Mouse (Mus musculus) limb, embryonic 13.5 days (tissue): ENCODE measurements around the gene Iqce. TPM values are rescaled to one million over a fixed set of nuclear protein-coding genes. Genes with fewer than 3 reads are reported as not detected.

Source experiments
- ATAC-seq: fragments of 200-750 bp; cut with Nextera tagmentation; 2 replicates; pipeline ENCODE4 v1.8.0; 2017; ENCODE audit warnings: low read depth, moderate number of reproducible peaks, moderate TSS enrichment; ENCODE audit not compliant: low FRiP score
- H3K27ac ChIP-seq: fragments of 300-500 bp; sonication (generic); 2 replicates; pipeline ENCODE4 v1.5.1; 2015; ENCODE audit warnings: inconsistent platforms, mild to moderate bottlenecking, moderate library complexity
- H3K27me3 ChIP-seq: fragments of 300-500 bp; sonication (generic); 2 replicates; pipeline ENCODE4 v1.6.1; 2015; ENCODE audit warnings: mild to moderate bottlenecking, inconsistent platforms
- H3K36me3 ChIP-seq: fragments of 300-500 bp; sonication (generic); 2 replicates; pipeline ENCODE4 v1.6.1; 2015; ENCODE audit warnings: inconsistent platforms, mild to moderate bottlenecking, moderate library complexity
- H3K4me1 ChIP-seq: fragments of 300-500 bp; sonication (generic); 2 replicates; pipeline ENCODE4 v1.6.1; 2015; ENCODE audit warnings: inconsistent platforms
- H3K4me2 ChIP-seq: fragments of 300-500 bp; sonication (generic); replicated peaks from 2 replicates; pipeline ENCODE4 v1.6.1; 2015; ENCODE audit warnings: inconsistent platforms, mild to moderate bottlenecking, moderate library complexity
- H3K4me3 ChIP-seq: fragments of 300-500 bp; sonication (generic); 2 replicates; pipeline ENCODE4 v1.5.1; 2015; ENCODE audit warnings: moderate library complexity, mild to moderate bottlenecking, inconsistent platforms
- H3K9ac ChIP-seq: fragments of 300-500 bp; sonication (generic); 2 replicates; pipeline ENCODE4 v1.6.1; 2015; ENCODE audit warnings: mild to moderate bottlenecking, inconsistent platforms
- H3K9me3 ChIP-seq: fragments of 300-500 bp; sonication (generic); 2 replicates; pipeline ENCODE4 v1.6.1; 2016; ENCODE audit warnings: inconsistent platforms
- WGBS: fragments of 180-500 bp; shearing (Covaris S2); methylation state at CpG from one replicate; pipeline ENCODE4 v1.1.7; 2015; 5-methylcytosine and 5-hydroxymethylcytosine counted together
- polyA plus RNA-seq: library from polyadenylated mRNA; unstranded; fragments of >200 nt; fragmentation: Nextera tagmentation; extraction: Ambion mirVana; gene quantifications from 2 replicates; pipeline ENCODE4 v1.2.1, GENCODE M21; 2015

Iqce gene
- polyA plus RNA-seq, 1 experiment from 2014 or later, result 25.2 TPM

GRCm38 (mm10) chr5:140627580-140627979 is 74.6 kb downstream of the Iqce start:
- WGBS, result 94% methylated on average over 5 of the region's 5 CpGs

GRCm38 (mm10) chr5:140624961-140625360 is 77.2 kb downstream of the Iqce start:
- no peak overlapping the region for H3K27ac ChIP-seq
- no peak for ATAC-seq
- H3K9ac ChIP-seq, result no peak overlapping the region
- H3K4me2 ChIP-seq, result no peak overlapping the region
- H3K4me3 ChIP-seq, result no peak overlapping the region
- H3K9me3 ChIP-seq, result peaks cover 16% of the 10 kb centered on the region
- WGBS, result 94% methylated on average over 13 of the region's 13 CpGs
- no peaks in the 10 kb centered on the region for H3K27me3 ChIP-seq
- H3K36me3 ChIP-seq, result peaks cover 87% of the 10 kb centered on the region
- peaks cover 14% of the 10 kb centered on the region; the same call in 1 of the 2 replicates for H3K4me1 ChIP-seq

More at GRCm38 (mm10) chr5:140627580-140627979, 74.6 kb downstream of the Iqce start:
- Histone ChIP-seq H3K4me3 (no peak overlapping the region), H3K9me3 (peaks cover 16% of the 10 kb centered on the region), H3K27me3 (no peaks in the 10 kb centered on the region), H3K9ac (no peak overlapping the region), H3K4me2 (no peak overlapping the region), H3K27ac (no peak overlapping the region), H3K36me3 (peaks cover 97% of the 10 kb centered on the region), H3K4me1 (no peaks in the 10 kb centered on the region)
- ATAC-seq, result no peak

GRCm38 (mm10) chr5:140624238-140624637 is 77.9 kb downstream of the Iqce start:
- Histone ChIP-seq H3K27me3 (no peaks in the 10 kb centered on the region), H3K4me3 (no peak overlapping the region), H3K36me3 (peaks cover 80% of the 10 kb centered on the region), H3K9ac (no peak overlapping the region), H3K4me1 (peaks cover 16% of the 10 kb centered on the region; the same call in 1 of the 2 replicates), H3K27ac (no peak overlapping the region), H3K9me3 (peaks cover 16% of the 10 kb centered on the region), H3K4me2 (no peak overlapping the region)
- 95% methylated on average over 5 of the region's 5 CpGs for WGBS
- no peak for ATAC-seq

GRCm38 (mm10) chr5:140623791-140624190 is 78.4 kb downstream of the Iqce start:
- peaks cover 16% of the 10 kb centered on the region; the same call in 1 of the 2 replicates for H3K4me1 ChIP-seq
- no peak overlapping the region for H3K4me2 ChIP-seq
- peaks cover 76% of the 10 kb centered on the region for H3K36me3 ChIP-seq
- no peak overlapping the region; the same call in 1 of the 2 replicates for H3K27ac ChIP-seq
- 79% methylated on average over 4 of the region's 4 CpGs for WGBS
- H3K9me3 ChIP-seq, result peaks cover 12% of the 10 kb centered on the region
- H3K4me3 ChIP-seq, result no peak overlapping the region
- ATAC-seq, result no peak
- no peak overlapping the region for H3K9ac ChIP-seq
- no peaks in the 10 kb centered on the region for H3K27me3 ChIP-seq

- no peak for ATAC-seq
- Histone ChIP-seq H3K27ac (no peak overlapping the region), H3K27me3 (no peaks in the 10 kb centered on the region), H3K4me3 (no peak overlapping the region), H3K9ac (no peak overlapping the region), H3K4me1 (peaks cover 16% of the 10 kb centered on the region; the same call in 1 of the 2 replicates), H3K4me2 (no peak overlapping the region), H3K9me3 (peaks cover 6% of the 10 kb centered on the region), H3K36me3 (peaks cover 69% of the 10 kb centered on the region)
- WGBS, result 90% methylated on average over 23 of the region's 23 CpGs
Observed at GRCm38 (mm10) chr5:140622978-140623670, 79.1 kb downstream of the Iqce start.

DNA sequence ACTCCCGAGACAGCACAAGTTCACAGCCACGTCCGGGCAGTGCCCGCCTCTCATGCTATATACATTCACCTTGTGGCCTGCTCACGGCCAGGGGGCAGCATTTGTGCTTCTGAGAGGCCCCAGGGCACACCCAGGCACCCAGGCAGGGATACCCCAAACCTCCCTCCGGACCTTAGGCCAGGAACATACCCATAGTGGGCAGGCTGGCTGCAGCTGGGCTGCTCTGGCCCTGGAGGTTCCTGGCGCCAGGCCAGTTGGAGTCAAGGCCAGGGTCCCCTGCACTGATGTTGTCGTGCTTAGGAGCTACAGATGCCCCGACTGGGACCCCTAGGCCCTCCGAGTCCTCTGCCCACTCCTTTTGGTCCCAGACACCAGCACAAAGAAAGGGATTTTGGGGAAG is 80.7 kb downstream of the Iqce start:
- H3K4me1 ChIP-seq, result peaks cover 16% of the 10 kb centered on the region; the same call in 1 of the 2 replicates
- no peak for ATAC-seq
- WGBS, result 74% methylated on average over 10 of the region's 10 CpGs
- no peaks in the 10 kb centered on the region for H3K9me3 ChIP-seq
- H3K4me2 ChIP-seq, result no peak overlapping the region
- H3K4me3 ChIP-seq, result no peak overlapping the region
- H3K9ac ChIP-seq, result no peak overlapping the region; the same call in 1 of the 2 replicates
- peak overlapping the region; percentile 28; the same call in 1 of the 2 replicates for H3K27ac ChIP-seq
- H3K36me3 ChIP-seq, result peaks cover 53% of the 10 kb centered on the region
- H3K27me3 ChIP-seq, result no peaks in the 10 kb centered on the region

DNA sequence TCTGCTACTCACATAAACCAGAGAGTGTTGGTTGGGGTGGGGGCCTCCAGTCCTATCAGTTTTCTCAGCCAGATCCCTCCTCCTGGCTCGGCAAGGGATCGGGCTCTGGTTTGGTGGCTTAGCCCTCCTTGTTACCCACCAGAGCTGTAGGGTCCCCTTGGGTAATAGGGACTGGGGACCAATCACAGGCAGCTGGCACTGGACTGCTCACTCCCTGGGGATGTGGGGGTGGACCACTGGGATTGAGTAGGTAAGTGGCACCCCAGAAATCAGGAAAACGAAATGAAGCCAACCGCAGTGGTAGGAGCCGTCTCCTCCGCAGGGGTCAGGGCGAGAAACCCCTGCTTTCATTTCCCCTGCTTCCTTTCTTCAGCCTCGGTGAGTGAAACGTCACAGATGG is 81.1 kb downstream of the Iqce start:
- Histone ChIP-seq H3K4me3 (no peak overlapping the region), H3K9me3 (no peaks in the 10 kb centered on the region), H3K4me2 (no peak overlapping the region), H3K36me3 (peaks cover 49% of the 10 kb centered on the region), H3K27ac (peak overlapping the region; percentile 28; the same call in 1 of the 2 replicates), H3K4me1 (peaks cover 16% of the 10 kb centered on the region; the same call in 1 of the 2 replicates), H3K27me3 (no peaks in the 10 kb centered on the region), H3K9ac (no peak overlapping the region)
- 75% methylated on average over 9 of the region's 9 CpGs for WGBS
- no peak for ATAC-seq

- Histone ChIP-seq H3K9me3 (no peaks in the 10 kb centered on the region), H3K4me1 (peaks cover 16% of the 10 kb centered on the region; the same call in 1 of the 2 replicates), H3K4me2 (no peak overlapping the region), H3K9ac (no peak overlapping the region), H3K4me3 (no peak overlapping the region), H3K27me3 (no peaks in the 10 kb centered on the region), H3K27ac (no peak overlapping the region; the same call in 1 of the 2 replicates), H3K36me3 (peaks cover 42% of the 10 kb centered on the region)
- 0 out of 2 replicates have a peak, but pooled peaks have one; percentile 20 for ATAC-seq
- 60% methylated on average over 7 of the region's 7 CpGs for WGBS
Observed at GRCm38 (mm10) chr5:140619895-140620736, 82.1 kb downstream of the Iqce start.

DNA sequence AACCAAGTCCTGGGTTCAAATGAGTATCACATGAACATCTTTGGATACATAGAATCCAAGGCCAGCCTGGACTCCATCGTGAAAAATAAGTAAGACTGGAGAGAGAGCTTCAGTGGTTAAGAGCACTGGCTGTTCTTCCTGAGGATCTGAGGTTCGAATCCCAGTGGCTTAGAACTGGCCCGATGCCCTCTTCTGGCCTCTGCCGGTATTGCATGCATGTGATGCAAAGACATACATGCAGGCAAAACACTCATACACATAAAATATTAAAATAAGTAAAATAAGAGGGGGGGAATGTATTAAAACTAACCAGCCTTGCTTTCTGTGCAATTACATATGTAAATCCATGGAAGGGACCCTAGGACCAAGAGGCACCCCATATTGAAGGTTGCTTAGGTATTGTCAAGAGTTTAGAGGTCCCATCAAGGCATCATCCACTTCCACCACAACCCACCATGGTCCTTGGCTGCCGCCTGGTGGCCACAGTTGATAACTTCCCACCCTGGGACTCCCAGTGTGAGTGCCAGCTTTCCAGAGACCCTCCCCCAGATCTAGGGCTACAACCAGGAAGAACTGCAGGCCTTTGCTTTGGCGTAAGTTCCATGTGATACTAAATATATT is 82.9 kb downstream of the Iqce start:
- Histone ChIP-seq H3K4me3 (no peak overlapping the region), H3K27ac (no peak overlapping the region; the same call in 1 of the 2 replicates), H3K4me1 (peaks cover 16% of the 10 kb centered on the region; the same call in 1 of the 2 replicates), H3K9ac (no peak overlapping the region), H3K36me3 (peaks cover 37% of the 10 kb centered on the region), H3K27me3 (no peaks in the 10 kb centered on the region; the same call in 1 of the 2 replicates), H3K4me2 (no peak overlapping the region), H3K9me3 (no peaks in the 10 kb centered on the region)
- peak; percentile 4; the same call in 1 of the 2 replicates for ATAC-seq
- WGBS, result 25% methylated on average over 6 of the region's 6 CpGs

DNA sequence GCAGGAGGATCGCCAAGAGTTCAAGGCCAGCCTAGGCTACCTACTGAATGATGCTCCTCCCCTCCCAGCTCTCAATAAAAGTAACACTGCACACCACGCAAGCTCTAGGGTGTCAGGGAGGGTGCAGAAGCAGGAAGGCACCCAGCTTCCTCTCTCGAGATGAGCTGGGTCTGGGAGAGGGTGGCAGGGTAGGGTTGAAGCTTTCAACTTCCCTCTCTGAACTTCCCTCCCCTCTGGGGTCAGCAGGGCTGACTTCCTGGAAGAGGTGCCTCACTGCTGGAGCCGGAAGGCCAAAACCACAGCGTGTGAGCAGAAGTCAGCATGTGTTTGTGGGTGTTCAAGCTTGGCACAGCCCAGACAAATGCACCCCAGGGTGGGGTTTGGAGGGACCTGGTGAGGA is 84.5 kb downstream of the Iqce start:
- Histone ChIP-seq H3K27me3 (peaks cover 1% of the 10 kb centered on the region), H3K4me1 (peaks cover 16% of the 10 kb centered on the region; the same call in 1 of the 2 replicates), H3K9me3 (no peaks in the 10 kb centered on the region), H3K36me3 (peaks cover 26% of the 10 kb centered on the region), H3K4me2 (no peak overlapping the region), H3K9ac (no peak overlapping the region), H3K4me3 (no peak overlapping the region), H3K27ac (no peak overlapping the region)
- ATAC-seq, result no peak
- 78% methylated on average over 5 of the region's 5 CpGs for WGBS

- 63% methylated on average over 9 of the region's 9 CpGs for WGBS
- no peak overlapping the region for H3K27ac ChIP-seq
- peaks cover 15% of the 10 kb centered on the region for H3K36me3 ChIP-seq
- no peak overlapping the region for H3K9ac ChIP-seq
- H3K27me3 ChIP-seq, result peaks cover 12% of the 10 kb centered on the region
- ATAC-seq, result no peak
- no peak overlapping the region for H3K4me2 ChIP-seq
- no peak overlapping the region for H3K4me3 ChIP-seq
- no peaks in the 10 kb centered on the region for H3K9me3 ChIP-seq
- H3K4me1 ChIP-seq, result peaks cover 20% of the 10 kb centered on the region
Observed at GRCm38 (mm10) chr5:140616691-140617090, 85.5 kb downstream of the Iqce start.
